Mouse (Mus musculus) kidney, adult 2 months (tissue): ENCODE measurements around the gene Abcb10. TPM values are rescaled to one million over a fixed set of nuclear protein-coding genes. Genes with fewer than 3 reads are reported as not detected.
"Not testable (repeated sequence)": the region's sequence is repeated elsewhere in the genome, so short reads cannot be mapped to it uniquely, and the experiment has no call there.

Source experiments
- DNase-seq: peaks from one replicate; pipeline ENCODE4 v3.0.0; 2021
- H3K27ac ChIP-seq: fragments of 200-500 bp; 2 replicates; pipeline ENCODE4 v1.5.1; 2012; ENCODE audit warnings: low read depth, low read length, control low read depth, inconsistent platforms; ENCODE audit not compliant: insufficient read depth
- H3K27me3 ChIP-seq: fragments of 200-500 bp; replicated peaks from 2 replicates; pipeline ENCODE4 v1.6.1; 2012; ENCODE audit warnings: mild to moderate bottlenecking, moderate library complexity, low read length, inconsistent platforms; ENCODE audit not compliant: control insufficient read depth, insufficient read depth
- H3K36me3 ChIP-seq: fragments of 200-500 bp; 2 replicates; pipeline ENCODE4 v1.6.1; 2012; ENCODE audit warnings: mild to moderate bottlenecking, moderate library complexity, low read length, inconsistent platforms; ENCODE audit not compliant: control insufficient read depth, insufficient read depth
- H3K4me1 ChIP-seq: fragments of 200-500 bp; 2 replicates; pipeline ENCODE4 v1.6.1; 2011; ENCODE audit warnings: low read length; ENCODE audit not compliant: control insufficient read depth, insufficient read depth
- H3K4me3 ChIP-seq: fragments of 200-500 bp; 2 replicates; pipeline ENCODE4 v1.5.1; 2011; ENCODE audit warnings: mild to moderate bottlenecking, low read depth, low read length, control low read depth; ENCODE audit not compliant: insufficient read depth
- CTCF ChIP-seq: fragments of 200-500 bp; conservative IDR thresholded peaks from 2 replicates; pipeline ENCODE4 v1.5.1; 2011; ENCODE audit warnings: low read depth, mild to moderate bottlenecking, control low read depth, low read length, moderate library complexity, mixed read lengths; ENCODE audit not compliant: insufficient read depth, insufficient read length
- POLR2A ChIP-seq: fragments of 200-500 bp; IDR thresholded peaks from one replicate; pipeline ENCODE4 v1.6.1; 2011; ENCODE audit warnings: low read depth, low read length, control low read depth
- WGBS: fragments of 180-500 bp; shearing (Covaris S2); methylation state at CpG from one replicate; pipeline ENCODE4 v1.1.7; 2018; 5-methylcytosine and 5-hydroxymethylcytosine counted together
- polyA plus RNA-seq: library from polyadenylated mRNA; depleted of rRNA; stranded (reverse); fragments of >200 nt; gene quantifications from 2 replicates; pipeline ENCODE4 v1.2.3, GENCODE M21; 2012; rRNA removed

Gene Abcb10
- polyA plus RNA-seq, result 16.4 and 16.5 TPM in 2 replicates

DNA sequence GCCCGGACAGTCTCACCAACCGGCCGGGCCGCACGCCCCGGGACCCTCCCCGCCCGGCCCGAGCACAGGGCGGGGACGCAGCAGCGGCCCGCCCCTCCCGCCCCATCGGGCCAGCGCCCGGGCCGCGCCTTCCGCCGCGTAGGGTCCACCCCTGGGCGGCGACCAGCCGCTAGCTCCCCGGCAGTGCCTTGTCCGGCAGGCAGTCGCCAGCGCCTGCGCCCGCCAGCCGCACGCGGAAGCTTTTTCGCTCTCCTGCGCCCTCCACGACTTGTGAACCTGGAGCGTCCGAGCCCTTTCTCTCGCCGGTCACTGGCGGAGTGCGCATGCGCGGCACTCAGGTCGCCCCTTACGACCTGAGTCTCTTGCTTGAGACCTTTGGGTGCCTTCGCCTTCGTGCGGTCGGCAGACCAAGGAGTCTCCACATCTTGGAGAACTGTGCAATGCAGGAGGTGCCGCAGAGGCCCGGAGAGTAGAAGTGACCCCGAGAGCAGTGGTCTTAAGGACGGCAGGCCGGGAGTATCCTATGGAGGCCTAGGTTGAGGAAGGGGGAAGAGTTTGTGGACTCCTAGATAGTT is at the start of gene Abcb10:
Gene Abcb10 (minus strand): TSS at position 297 of the 575 bp plus-strand sequence.
- H3K4me3 ChIP-seq, result peak within 1 kb of the TSS; percentile 89
- peak within 1 kb of the TSS; percentile 85 for H3K27ac ChIP-seq
- TF ChIP-seq POLR2A (peak; percentile 89), CTCF (no peak)
- peak; percentile 96 for DNase-seq
- under 1% methylated on average over 55 of the region's 56 CpGs for WGBS
- no peaks in the 10 kb centered on the region for H3K36me3 ChIP-seq
- peaks cover 8% of the 10 kb centered on the region for H3K4me1 ChIP-seq
- no peaks in the 10 kb centered on the region for H3K27me3 ChIP-seq

DNA sequence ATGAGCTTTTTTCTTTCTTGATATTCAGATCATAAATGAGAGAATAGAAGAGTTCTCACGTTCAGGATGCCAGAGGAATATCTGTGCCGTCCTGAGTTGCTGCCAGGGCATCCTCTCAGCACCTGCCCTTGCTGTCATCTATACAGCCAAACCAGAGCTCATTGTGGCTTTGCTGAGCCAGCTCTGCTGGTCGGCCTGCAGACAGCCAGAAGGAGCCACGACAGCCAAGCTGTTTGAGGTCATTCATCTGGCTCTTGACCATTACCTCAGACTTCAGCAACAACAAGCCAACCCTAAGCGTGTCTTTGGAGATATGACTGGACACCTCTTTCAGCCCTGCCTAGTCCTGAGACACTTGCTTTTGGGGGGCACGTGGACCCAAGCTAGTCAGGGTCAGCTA is 44.9 kb upstream of the Abcb10 start:
- H3K36me3 ChIP-seq, result no peaks in the 10 kb centered on the region; the same call in 1 of the 2 replicates
- WGBS, result 85% methylated on average over 6 of the region's 6 CpGs

DNA sequence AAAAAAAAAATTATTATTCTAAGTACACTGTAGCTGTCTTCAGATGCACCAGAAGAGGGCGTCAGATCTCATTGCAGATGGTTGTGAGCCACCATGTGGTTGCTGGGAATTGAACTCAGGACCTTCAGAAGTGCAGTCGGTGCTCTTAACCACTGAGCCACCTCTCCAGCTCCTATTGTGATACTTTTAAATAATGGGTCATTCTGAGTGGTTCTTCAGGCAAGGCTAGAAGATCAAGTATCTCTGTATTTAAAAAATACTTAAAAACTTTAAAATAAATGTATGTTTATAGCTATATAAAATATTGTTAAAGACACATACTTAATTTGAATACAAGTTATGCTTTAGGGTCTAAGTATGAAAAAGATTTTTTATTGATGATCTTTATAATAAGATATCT is 43.3 kb upstream of the Abcb10 start:
- not testable (repeated sequence) for H3K4me3 ChIP-seq, H3K4me1 ChIP-seq, DNase-seq, H3K27ac ChIP-seq, H3K27me3 ChIP-seq, H3K36me3 ChIP-seq
- WGBS, result 84% methylated on average over 2 of the region's 2 CpGs

More for the DNA sequence above, 44.9 kb upstream of the Abcb10 start:
- Histone ChIP-seq H3K27ac (no peak overlapping the region), H3K27me3 (no peaks in the 10 kb centered on the region), H3K4me1 (no peaks in the 10 kb centered on the region), H3K4me3 (no peak overlapping the region)
- no peak for TF ChIP-seq CTCF
- no peak for TF ChIP-seq POLR2A
- DNase-seq, result no peak

DNA sequence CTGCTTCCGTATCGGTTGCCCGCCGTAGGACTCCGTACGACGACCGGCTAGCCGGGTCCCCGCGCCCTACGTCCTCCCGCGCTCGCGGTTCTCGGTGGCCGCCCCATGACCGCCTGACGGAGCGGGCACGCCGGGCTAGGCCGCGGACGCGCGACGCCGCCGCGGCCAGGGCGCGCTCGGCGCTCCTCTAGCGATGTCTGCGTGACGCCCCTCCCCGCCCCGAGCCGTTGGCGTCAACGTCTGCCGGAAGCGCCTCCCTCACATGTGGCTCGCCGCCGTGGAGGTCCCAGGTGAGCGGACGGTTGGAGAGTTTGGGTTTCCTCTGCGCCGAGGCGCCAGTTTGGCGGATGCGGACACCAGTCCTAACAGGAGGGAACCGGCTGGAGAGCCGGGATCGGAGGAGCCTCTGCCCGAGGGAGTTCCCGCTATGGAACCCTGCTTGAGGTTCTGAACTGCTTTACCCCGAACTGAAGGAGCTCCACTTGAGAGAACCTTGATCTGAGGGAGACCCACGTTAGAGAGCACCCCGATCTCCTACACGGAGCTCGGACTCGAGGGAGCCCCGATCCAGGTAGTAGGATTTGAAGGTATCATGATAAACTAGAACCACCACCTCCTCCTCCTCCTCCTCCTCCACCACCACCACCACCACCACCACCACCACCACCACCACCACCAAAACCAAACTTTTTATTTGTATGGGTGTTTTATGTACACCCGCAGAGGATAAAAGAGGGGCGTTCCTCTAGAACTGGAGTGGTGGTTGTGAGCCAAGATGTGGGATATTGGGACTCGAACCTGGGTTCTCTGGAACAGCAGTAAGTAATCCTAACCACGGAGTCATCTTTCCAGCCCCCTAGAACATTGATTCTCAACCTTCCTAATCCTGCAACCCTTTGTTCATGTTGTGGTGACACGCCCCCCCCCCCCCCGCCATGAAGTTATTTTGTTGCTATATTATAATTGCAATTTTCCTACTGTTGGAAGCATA is 38.6 kb upstream of the Abcb10 start, which contains the start of the genes Taf5l and Urb2:
Gene Taf5l (minus strand): TSS at position 161 of the 991 bp plus-strand sequence.
Gene Urb2 (plus strand): TSS at position 272 of the 991 bp plus-strand sequence.
- no peaks in the 10 kb centered on the region for H3K36me3 ChIP-seq
- TF ChIP-seq CTCF (no peak), POLR2A (no peak)
- peak; percentile 96 for DNase-seq
- H3K27ac ChIP-seq, result peak within 1 kb of the TSS; percentile 65
- peaks cover 9% of the 10 kb centered on the region; the same call in 1 of the 2 replicates for H3K4me1 ChIP-seq
- H3K4me3 ChIP-seq, result peak within 1 kb of the TSS; percentile 75
- 1% methylated on average over 74 of the region's 74 CpGs for WGBS
- no peaks in the 10 kb centered on the region for H3K27me3 ChIP-seq

DNA sequence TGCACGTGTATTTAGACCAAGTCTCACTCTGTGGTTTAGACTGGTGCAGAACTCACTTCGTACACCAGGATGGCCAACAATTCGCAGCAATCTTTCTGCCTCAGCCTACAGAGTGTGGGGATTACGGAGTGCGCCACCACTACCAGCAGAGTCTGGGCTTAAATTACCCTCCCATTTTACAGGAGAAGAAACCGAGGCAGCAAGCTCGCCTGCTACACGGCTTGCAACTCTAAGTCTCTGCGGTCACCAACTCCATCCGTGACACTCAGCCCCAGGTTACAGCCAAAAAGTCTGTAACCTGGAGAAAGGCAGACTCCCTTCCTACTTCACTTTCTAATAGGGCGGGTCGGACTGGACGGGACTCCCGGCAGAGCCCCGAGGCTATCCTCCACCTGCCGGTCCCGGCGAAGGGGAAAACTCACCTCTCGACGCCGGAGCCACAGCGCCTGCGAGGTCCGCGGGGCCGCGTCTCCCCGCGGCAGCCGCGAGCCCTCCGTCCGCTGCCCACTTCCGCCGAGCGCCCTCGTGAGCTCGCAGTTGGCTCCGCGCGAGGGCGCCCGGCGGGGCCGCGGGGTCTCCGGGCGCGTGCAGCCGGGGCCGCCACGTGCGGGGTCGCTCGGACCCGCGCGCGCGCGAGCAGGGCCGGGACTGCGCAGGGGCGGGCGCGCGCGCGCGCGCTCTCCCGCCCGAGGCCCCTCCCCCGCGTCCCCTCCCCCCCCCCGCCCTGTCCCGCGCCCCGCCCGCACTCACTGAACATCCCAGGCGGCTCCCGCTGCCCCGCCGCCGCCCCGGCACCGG is 37.7 kb upstream of the Abcb10 start:
- Histone ChIP-seq H3K4me1 (peaks cover 9% of the 10 kb centered on the region; the same call in 1 of the 2 replicates), H3K36me3 (no peaks in the 10 kb centered on the region), H3K4me3 (peak overlapping the region; percentile 75), H3K27ac (peak overlapping the region; percentile 65), H3K27me3 (no peaks in the 10 kb centered on the region)
- no peak for DNase-seq
- TF ChIP-seq CTCF (no peak), POLR2A (no peak)
- 1% methylated on average over 69 of the region's 87 CpGs for WGBS

DNA sequence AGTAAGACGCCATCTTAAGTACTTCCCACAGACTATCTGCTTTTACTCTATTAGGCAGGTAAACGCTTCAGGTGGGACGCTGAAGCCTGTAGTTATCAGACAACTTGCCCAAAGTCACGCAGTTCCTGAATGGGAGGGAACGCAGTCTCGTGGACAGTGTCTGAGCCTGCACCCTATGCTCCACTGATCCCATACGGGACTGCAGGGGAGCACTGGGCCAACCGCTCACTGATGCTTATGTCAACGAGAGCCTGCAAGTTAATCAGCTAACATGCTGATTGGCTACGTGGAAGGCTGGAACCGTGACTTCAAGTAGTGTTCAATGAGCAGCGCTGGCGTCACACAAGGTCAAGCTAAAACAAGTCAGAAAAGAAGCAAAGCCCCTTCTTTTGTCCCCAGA is 36.9 kb upstream of the Abcb10 start:
- 35% methylated on average over 13 of the region's 13 CpGs for WGBS
- Histone ChIP-seq H3K4me3 (peak overlapping the region; percentile 6; the same call in 1 of the 2 replicates), H3K27ac (no peak overlapping the region), H3K4me1 (peaks cover 9% of the 10 kb centered on the region; the same call in 1 of the 2 replicates), H3K27me3 (no peaks in the 10 kb centered on the region), H3K36me3 (no peaks in the 10 kb centered on the region)
- DNase-seq, result peak; percentile 40
- TF ChIP-seq CTCF, result no peak
- TF ChIP-seq POLR2A, result no peak
